Mouse (Mus musculus) heart, adult 2 months (tissue): ENCODE results near the gene Brd3. TPM values are rescaled to one million over a fixed set of nuclear protein-coding genes. Genes with fewer than 3 reads are reported as not detected.
A peak's percentile ranks its signal among the peaks of the same experiment; 100 is the strongest.

Experiments
- DNase-seq, 2 experiments: peaks; one replicate each; pipeline ENCODE4 v3.0.0; 2021
- H3K27ac ChIP-seq: fragments of 200-600 bp; 2 replicates; pipeline ENCODE4 v1.8.1; 2022
- H3K27me3 ChIP-seq: fragments of 200-500 bp; 2 replicates; pipeline ENCODE4 v1.6.1; 2012; ENCODE audit warnings: mild to moderate bottlenecking, low read length, inconsistent platforms, mixed read lengths; ENCODE audit not compliant: control insufficient read depth, insufficient read depth
- H3K36me3 ChIP-seq: fragments of 200-500 bp; 2 replicates; pipeline ENCODE4 v1.6.1; 2012; ENCODE audit warnings: low read length, inconsistent platforms; ENCODE audit not compliant: control insufficient read depth, insufficient read depth
- H3K4me1 ChIP-seq: fragments of 200-500 bp; 2 replicates; pipeline ENCODE4 v1.6.1; 2011; ENCODE audit warnings: low read length; ENCODE audit not compliant: control insufficient read depth, insufficient read depth
- H3K4me3 ChIP-seq: fragments of 200-600 bp; 2 replicates; pipeline ENCODE4 v1.8.1; 2022
- H3K79me2 ChIP-seq: fragments of 200-500 bp; replicated peaks from 2 replicates; pipeline ENCODE4 v1.6.1; 2012; ENCODE audit warnings: mild to moderate bottlenecking, inconsistent platforms, low read length, moderate library complexity, mixed read lengths; ENCODE audit not compliant: control insufficient read depth, insufficient read depth
- H3K9ac ChIP-seq: fragments of 200-500 bp; 2 replicates; pipeline ENCODE4 v1.6.1; 2012; ENCODE audit warnings: low read depth, mild to moderate bottlenecking, control low read depth, inconsistent platforms, low read length, mixed read lengths
- CTCF ChIP-seq: fragments of 200-600 bp; IDR thresholded peaks from 2 replicates; pipeline ENCODE4 v1.8.1; 2022; ENCODE audit warnings: antibody characterized with exemption, mild to moderate bottlenecking, moderate library complexity
- EP300 ChIP-seq: fragments of 200-500 bp; IDR thresholded peaks from 2 replicates; pipeline ENCODE4 v1.6.1; 2011; ENCODE audit warnings: low read depth, low read length, control low read depth; ENCODE audit not compliant: insufficient read depth
- POLR2A ChIP-seq: fragments of 200-500 bp; IDR thresholded peaks from 2 replicates; pipeline ENCODE4 v1.6.1; 2011; ENCODE audit warnings: mild to moderate bottlenecking, low read depth, low read length, control low read depth; ENCODE audit not compliant: insufficient read depth
- WGBS: fragments of 180-500 bp; shearing (Covaris S2); methylation state at CpG from one replicate; pipeline ENCODE4 v1.1.7; 2018; 5-methylcytosine and 5-hydroxymethylcytosine counted together
- intact Hi-C: fragments of 180-260 bp; cut with DNase I; formaldehyde crosslinking; loops from one replicate; pipeline ENCODE4 v1.15.1; 2025
- polyA plus RNA-seq: library from polyadenylated mRNA; depleted of rRNA; stranded (reverse); fragments of >200 nt; gene quantifications from 2 replicates; pipeline ENCODE4 v1.2.3, GENCODE M21; 2012
- total RNA-seq, 2 experiments: library from RNA; stranded (reverse); gene quantifications; 2 replicates each; pipeline ENCODE4 v1.2.3; 2021

Brd3 gene
- total and polyA plus RNA-seq, 3 experiments = 12.5 to 28.7 (median 27.0) TPM

- Histone ChIP-seq H3K79me2 (0 out of 2 replicates have a peak, but pooled peaks cover 2% of the 10 kb centered on the region), H3K27me3 (no peaks in the 10 kb centered on the region), H3K36me3 (no peaks in the 10 kb centered on the region), H3K4me3 (no peak overlapping the region), H3K4me1 (peaks cover 31% of the 10 kb centered on the region), H3K9ac (no peak overlapping the region), H3K27ac (no peak overlapping the region; the same call in 1 of the 2 replicates)
- intact Hi-C loops = no loop called here
- no peak for TF ChIP-seq POLR2A
- no peak for TF ChIP-seq EP300
- no peak for TF ChIP-seq CTCF
- 77% methylated on average over 11 of the region's 11 CpGs for WGBS
- DNase-seq = no peak
Observed at GRCm38 (mm10) chr2:27415060-27415783, 92.2 kb downstream of the Brd3 start.

- intact Hi-C loops = no loop called here
- Histone ChIP-seq H3K27ac (no peak overlapping the region), H3K79me2 (0 out of 2 replicates have a peak, but pooled peaks cover 2% of the 10 kb centered on the region), H3K36me3 (no peaks in the 10 kb centered on the region), H3K27me3 (no peaks in the 10 kb centered on the region), H3K4me3 (no peak overlapping the region), H3K9ac (no peak overlapping the region), H3K4me1 (peaks cover 31% of the 10 kb centered on the region)
- DNase-seq = peak in 1 of 2 experiments; percentile 53
- WGBS = 45% methylated on average over 16 of the region's 16 CpGs
- TF ChIP-seq POLR2A = no peak
- TF ChIP-seq CTCF = no peak
- no peak for TF ChIP-seq EP300
Observed at GRCm38 (mm10) chr2:27413936-27414657, 93.4 kb downstream of the Brd3 start.

GRCm38 (mm10) chr2:27413582-27413935 is 93.9 kb downstream of the Brd3 start:
- Histone ChIP-seq H3K79me2 (0 out of 2 replicates have a peak, but pooled peaks cover 2% of the 10 kb centered on the region), H3K27me3 (no peaks in the 10 kb centered on the region), H3K4me3 (no peak overlapping the region), H3K27ac (no peak overlapping the region), H3K9ac (no peak overlapping the region), H3K36me3 (no peaks in the 10 kb centered on the region), H3K4me1 (peaks cover 30% of the 10 kb centered on the region)
- DNase-seq = no peak
- WGBS = 73% methylated on average over 2 of the region's 2 CpGs
- intact Hi-C loops = no loop called here
- no peak for TF ChIP-seq CTCF
- TF ChIP-seq POLR2A = no peak
- TF ChIP-seq EP300 = no peak

GRCm38 (mm10) chr2:27412245-27412800 is 95.1 kb downstream of the Brd3 start:
- H3K4me1 ChIP-seq = peaks cover 19% of the 10 kb centered on the region

GRCm38 (mm10) chr2:27411688-27412174 is 95.7 kb downstream of the Brd3 start:
- Histone ChIP-seq H3K79me2 (0 out of 2 replicates have a peak, but pooled peaks cover 2% of the 10 kb centered on the region), H3K27ac (no peak overlapping the region), H3K27me3 (no peaks in the 10 kb centered on the region), H3K4me3 (no peak overlapping the region), H3K4me1 (peaks cover 17% of the 10 kb centered on the region), H3K36me3 (no peaks in the 10 kb centered on the region), H3K9ac (no peak overlapping the region)
- peak in 1 of 2 experiments; percentile 59 for DNase-seq
- TF ChIP-seq POLR2A (no peak), CTCF (no peak), EP300 (no peak)
- WGBS = 49% methylated on average over 8 of the region's 8 CpGs
- intact Hi-C loops = no loop called here

More at GRCm38 (mm10) chr2:27412245-27412800, 95.1 kb downstream of the Brd3 start:
- intact Hi-C loops = no loop called here
- DNase-seq = no peak
- Histone ChIP-seq H3K9ac (no peak overlapping the region), H3K27ac (0 out of 2 replicates have a peak overlapping the region, but pooled peaks have one; percentile 4), H3K4me3 (no peak overlapping the region), H3K79me2 (0 out of 2 replicates have a peak, but pooled peaks cover 2% of the 10 kb centered on the region), H3K27me3 (no peaks in the 10 kb centered on the region), H3K36me3 (no peaks in the 10 kb centered on the region)
- 63% methylated on average over 7 of the region's 7 CpGs for WGBS
- TF ChIP-seq EP300 (no peak), CTCF (no peak), POLR2A (no peak)
